In the genomic region with DNA sequence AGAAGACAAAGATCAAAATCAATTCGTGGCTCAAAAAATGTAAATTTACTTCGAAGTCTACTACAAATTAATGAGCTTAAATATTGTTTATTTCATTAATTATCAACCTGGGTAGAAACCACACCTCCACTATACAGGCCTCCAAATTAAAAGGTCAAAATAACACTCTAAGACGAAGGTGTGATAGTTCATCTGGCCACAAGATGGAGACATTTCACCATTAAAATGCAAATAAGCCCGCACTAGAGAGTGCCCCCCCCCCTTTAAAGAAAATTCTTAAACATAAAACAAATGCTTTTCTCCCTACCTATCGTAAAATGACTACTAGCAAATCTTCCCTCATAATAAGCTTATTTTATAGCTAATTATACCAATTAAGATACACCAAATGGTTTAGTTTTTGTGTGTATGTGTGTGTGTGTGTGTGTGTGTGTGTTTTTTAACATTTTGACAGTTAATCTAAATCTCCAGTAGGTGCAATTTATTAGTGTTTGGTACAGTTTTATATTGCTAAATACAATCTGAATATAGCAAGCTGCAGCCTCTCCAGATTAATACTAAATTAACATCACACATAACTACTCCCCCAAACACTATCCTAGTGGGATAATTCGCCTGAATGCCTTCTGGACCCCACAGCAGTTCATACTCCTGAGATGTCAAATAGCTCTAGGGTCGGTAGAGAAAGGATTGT, we compare ENCODE assay signal across 11 mouse cellular contexts. TPM values are rescaled to one million over a fixed set of nuclear protein-coding genes. Genes with fewer than 3 reads are reported as not detected.
DNase-seq lines count a peak whose midpoint lies in the region; TF ChIP-seq lines count a peak whose summit lies in the region.
"Had no signal": no experiment of that assay in that cellular context is flagged by ENCODE, and none has a peak within 500 bp of the region (broad histone marks: within the 10 kb centered on the region; RNA-seq: fewer than 3 reads in every experiment).

No protein-coding gene starts in this region.

- peak; percentile 34 for DNase-seq in adrenal gland, postnatal 14 days
- DNase-seq in adrenal gland, postnatal 25 days: no peak
- no peak for DNase-seq in lung, adult 2 months
- DNase-seq in lung, postnatal 4 days: no peak
- peak; percentile 32 for DNase-seq in forelimb bud, embryonic 11.5 days (ENCODE audit: low read depth, low spot score)
- DNase-seq in lung, postnatal 14 days: peak; percentile 29
- DNase-seq in telencephalon, adult 2 months (ENCODE audit: low read depth, low spot score): peak; percentile 11
- DNase-seq in ovary, postnatal 36 days (ENCODE audit: low spot score): no peak

- H3K4me1 ChIP-seq in lung, adult 2 months (ENCODE audit: control insufficient read depth, insufficient read depth, low read length): no peaks in the 10 kb centered on the region

- H3K4me3 ChIP-seq in lung, adult 2 months (replicated peaks; ENCODE audit: extremely low read depth, low read depth, low read length): no peak overlapping the region
- H3K4me3 ChIP-seq: erythroblast, embryonic 14.5 days had no signal

- TF ChIP-seq CTCF in lung, adult 2 months (IDR thresholded peaks at IDR 0.05; ENCODE audit: insufficient read depth, low read length): peak; percentile 25; the same call in 1 of the 2 replicates

- WGBS in lung, adult 2 months: 19% methylated on average over 7 of the region's 7 CpGs

- TF ChIP-seq POLR2A in lung, adult 2 months (IDR thresholded peaks at IDR 0.05; ENCODE audit: borderline replicate concordance, extremely low read depth, low read depth, low read length): no peak

RNA-seq across cellular contexts. Expression of gene Plscr5, which starts 45.0 kb away (rescaled TPM):
- not detected in 2 replicates for total RNA-seq in adrenal gland, postnatal 14 days (2021)
- not detected in 2 replicates for total RNA-seq in adrenal gland, postnatal 25 days (2021)
- polyA plus RNA-seq in lung, adult 2 months (2012; rRNA removed): not detected in 2 replicates
- polyA plus RNA-seq: C2C12; erythroblast, embryonic 14.5 days; macrophage had no signal

Comparison
In these comparisons a context has a peak if more than half of its experiments do, and no peak if none do; other contexts are left out.
1. DNase-seq: peak in adrenal gland, postnatal 14 days (single experiment), forelimb bud, embryonic 11.5 days (single experiment), lung, postnatal 14 days (single experiment) and telencephalon, adult 2 months (single experiment); none in adrenal gland, postnatal 25 days (single experiment), lung, adult 2 months (single experiment), lung, postnatal 4 days (0 of 2) and ovary, postnatal 36 days (single experiment).